Mouse (Mus musculus) midbrain, embryonic 15.5 days (tissue): ENCODE measurements at regions not wholly inside any gene's neighbourhood (a gene's known extent, or its start where the extent isn't known, plus 50 kb on each side); places are given as distances from the start of the nearest gene placed in this dataset.

Source experiments
- ATAC-seq: fragments of 200-750 bp; cut with Nextera tagmentation; replicated peaks from 2 replicates; pipeline ENCODE4 v1.8.0; 2017; ENCODE audit warnings: moderate TSS enrichment
- H3K27ac ChIP-seq: fragments of 300-500 bp; sonication (generic); 2 replicates; pipeline ENCODE4 v1.5.1; 2015; ENCODE audit warnings: mild to moderate bottlenecking, inconsistent platforms
- H3K27me3 ChIP-seq: fragments of 300-500 bp; sonication (generic); replicated peaks from 2 replicates; pipeline ENCODE4 v1.6.1; 2015; ENCODE audit warnings: inconsistent platforms
- H3K36me3 ChIP-seq: fragments of 300-500 bp; sonication (generic); replicated peaks from 2 replicates; pipeline ENCODE4 v1.6.1; 2015; ENCODE audit warnings: inconsistent platforms
- H3K4me1 ChIP-seq: fragments of 300-500 bp; sonication (generic); 2 replicates; pipeline ENCODE4 v1.6.1; 2015; ENCODE audit warnings: inconsistent platforms
- H3K4me2 ChIP-seq: fragments of 300-500 bp; sonication (generic); 2 replicates; pipeline ENCODE4 v1.6.1; 2015; ENCODE audit warnings: inconsistent platforms, mild to moderate bottlenecking, moderate library complexity
- H3K4me3 ChIP-seq: fragments of 300-500 bp; sonication (generic); 2 replicates; pipeline ENCODE4 v1.5.1; 2015; ENCODE audit warnings: mild to moderate bottlenecking, inconsistent platforms
- H3K9ac ChIP-seq: fragments of 300-500 bp; sonication (generic); 2 replicates; pipeline ENCODE4 v1.6.1; 2015; ENCODE audit warnings: mild to moderate bottlenecking, inconsistent platforms
- H3K9me3 ChIP-seq: fragments of 300-500 bp; sonication (generic); 2 replicates; pipeline ENCODE4 v1.6.1; 2016; ENCODE audit warnings: inconsistent platforms
- WGBS: fragments of 180-500 bp; shearing (Covaris S2); methylation state at CpG from one replicate; pipeline ENCODE4 v1.1.7; 2015; ENCODE audit warnings: mixed read lengths; 5-methylcytosine and 5-hydroxymethylcytosine counted together

GRCm38 (mm10) chr12:57928030-57928429 lies 283.5 kb upstream of the Sstr1 start:
- Histone ChIP-seq H3K27ac (no peak overlapping the region), H3K27me3 (no peaks in the 10 kb centered on the region), H3K4me1 (no peaks in the 10 kb centered on the region), H3K4me3 (no peak overlapping the region), H3K4me2 (no peak overlapping the region), H3K9me3 (no peaks in the 10 kb centered on the region), H3K9ac (no peak overlapping the region), H3K36me3 (no peaks in the 10 kb centered on the region)
- 84% methylated on average over 5 of the region's 5 CpGs for whole genome bisulfite sequencing
- no peak for ATAC-seq

GRCm38 (mm10) chr12:57931856-57932255 lies 279.7 kb upstream of the Sstr1 start:
- H3K4me1 ChIP-seq, result no peaks in the 10 kb centered on the region
- H3K4me2 ChIP-seq, result no peak overlapping the region
- no peak for ATAC-seq
- H3K4me3 ChIP-seq, result no peak overlapping the region
- no peak overlapping the region for H3K27ac ChIP-seq
- H3K27me3 ChIP-seq, result no peaks in the 10 kb centered on the region
- H3K9ac ChIP-seq, result no peak overlapping the region
- no peaks in the 10 kb centered on the region for H3K9me3 ChIP-seq
- H3K36me3 ChIP-seq, result no peaks in the 10 kb centered on the region

GRCm38 (mm10) chr12:57949886-57950285 lies 261.7 kb upstream of the Sstr1 start:
- Histone ChIP-seq H3K36me3 (no peaks in the 10 kb centered on the region), H3K9me3 (no peaks in the 10 kb centered on the region), H3K27me3 (no peaks in the 10 kb centered on the region), H3K4me2 (no peak overlapping the region), H3K27ac (no peak overlapping the region), H3K9ac (no peak overlapping the region), H3K4me3 (no peak overlapping the region), H3K4me1 (no peaks in the 10 kb centered on the region)
- no peak for ATAC-seq
- WGBS, result 60% methylated on average over 5 of the region's 5 CpGs

- H3K4me3 ChIP-seq, result no peak overlapping the region
- WGBS, result 93% methylated on average over 2 of the region's 2 CpGs
These were observed 253.0 kb upstream of the Sstr1 start for GRCm38 (mm10) chr12:57958527-57958926.

GRCm38 (mm10) chr12:57960171-57960570 lies 251.4 kb upstream of the Sstr1 start:
- ATAC-seq, result no peak
- no peaks in the 10 kb centered on the region for H3K9me3 ChIP-seq

More at GRCm38 (mm10) chr12:57958527-57958926, 253.0 kb upstream of the Sstr1 start:
- no peaks in the 10 kb centered on the region for H3K4me1 ChIP-seq
- H3K36me3 ChIP-seq, result no peaks in the 10 kb centered on the region
- no peak for ATAC-seq
- no peaks in the 10 kb centered on the region for H3K9me3 ChIP-seq
- no peak overlapping the region for H3K4me2 ChIP-seq
- no peak overlapping the region for H3K9ac ChIP-seq
- no peaks in the 10 kb centered on the region for H3K27me3 ChIP-seq
- no peak overlapping the region for H3K27ac ChIP-seq

GRCm38 (mm10) chr12:57969168-57969567 lies 242.4 kb upstream of the Sstr1 start:
- Histone ChIP-seq H3K4me1 (no peaks in the 10 kb centered on the region), H3K9me3 (no peaks in the 10 kb centered on the region), H3K36me3 (no peaks in the 10 kb centered on the region), H3K9ac (no peak overlapping the region), H3K4me3 (no peak overlapping the region), H3K27me3 (no peaks in the 10 kb centered on the region), H3K27ac (no peak overlapping the region), H3K4me2 (no peak overlapping the region)
- WGBS, result 88% methylated on average over 3 of the region's 3 CpGs
- no peak for ATAC-seq

More at GRCm38 (mm10) chr12:57960171-57960570, 251.4 kb upstream of the Sstr1 start:
- Histone ChIP-seq H3K27ac (no peak overlapping the region), H3K4me2 (no peak overlapping the region), H3K36me3 (no peaks in the 10 kb centered on the region), H3K27me3 (no peaks in the 10 kb centered on the region), H3K4me3 (no peak overlapping the region), H3K9ac (no peak overlapping the region), H3K4me1 (no peaks in the 10 kb centered on the region)
- WGBS, result 86% methylated on average over 6 of the region's 6 CpGs

- no peak overlapping the region for H3K27ac ChIP-seq
- no peaks in the 10 kb centered on the region for H3K9me3 ChIP-seq
- H3K27me3 ChIP-seq, result no peaks in the 10 kb centered on the region
- no peak overlapping the region for H3K4me2 ChIP-seq
- whole genome bisulfite sequencing, result 88% methylated on average over 4 of the region's 4 CpGs
- H3K9ac ChIP-seq, result no peak overlapping the region
- H3K4me3 ChIP-seq, result no peak overlapping the region
- no peak for ATAC-seq
- no peaks in the 10 kb centered on the region for H3K4me1 ChIP-seq
- H3K36me3 ChIP-seq, result no peaks in the 10 kb centered on the region
These were observed 241.4 kb upstream of the Sstr1 start for GRCm38 (mm10) chr12:57970163-57970562.

GRCm38 (mm10) chr12:57972484-57972883 lies 239.1 kb upstream of the Sstr1 start:
- no peaks in the 10 kb centered on the region for H3K27me3 ChIP-seq
- no peaks in the 10 kb centered on the region for H3K9me3 ChIP-seq
- H3K9ac ChIP-seq, result no peak overlapping the region
- H3K27ac ChIP-seq, result no peak overlapping the region
- H3K4me1 ChIP-seq, result no peaks in the 10 kb centered on the region
- ATAC-seq, result no peak
- no peak overlapping the region for H3K4me2 ChIP-seq
- H3K4me3 ChIP-seq, result no peak overlapping the region
- H3K36me3 ChIP-seq, result no peaks in the 10 kb centered on the region
- WGBS, result 82% methylated on average over 2 of the region's 2 CpGs
